7 mouse cellular contexts compared by ENCODE assay signal in the genomic region with DNA sequence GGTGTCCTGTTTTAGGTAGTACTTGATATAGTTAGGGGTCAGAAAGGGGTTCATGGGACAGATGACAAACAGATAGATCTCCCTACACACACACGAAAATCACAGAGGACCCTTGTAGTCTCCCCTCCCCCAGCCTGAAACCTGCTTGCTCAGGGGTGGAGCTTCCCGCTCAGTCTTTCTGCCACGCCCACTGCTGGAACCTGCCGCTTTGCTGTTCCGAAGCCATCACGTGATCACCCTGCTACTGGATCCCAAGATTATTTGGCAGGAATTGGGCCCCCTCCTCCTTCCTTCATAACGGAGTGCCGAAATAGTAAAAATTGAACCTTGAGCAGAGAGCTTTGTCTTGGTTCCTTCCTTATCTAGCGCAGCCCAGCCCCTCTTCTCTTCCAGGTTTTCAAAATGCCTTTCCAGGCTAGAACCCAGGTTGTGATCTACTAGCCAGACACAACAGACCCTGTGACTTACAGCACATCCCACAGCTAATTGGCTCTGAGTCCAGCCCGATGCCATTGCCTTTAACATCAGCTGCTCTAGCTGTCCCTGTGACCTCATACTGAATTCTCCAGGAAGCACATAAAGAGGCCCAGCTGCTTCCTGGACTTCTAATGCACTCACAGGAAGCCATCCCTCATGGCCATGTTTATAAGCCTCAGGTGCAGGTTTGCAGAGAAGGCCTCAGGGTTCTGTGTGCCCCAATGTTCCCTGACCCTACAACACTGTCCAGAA.
DNase-seq lines count a peak whose midpoint lies in the region; ATAC-seq and TF ChIP-seq lines count a peak whose summit lies in the region.
"Not testable (repeated sequence)": the region's sequence is repeated elsewhere in the genome, so short reads cannot be mapped to it uniquely, and the experiment has no call there.

No protein-coding gene starts in this region.

- TF ChIP-seq CTCF in heart, postnatal 0 days (IDR thresholded peaks at IDR 0.05; ENCODE audit: low read depth) = not testable (repeated sequence)

- WGBS in forebrain, embryonic 14.5 days = 6% methylated on average over 10 of the region's 10 CpGs
- 10% methylated on average over 10 of the region's 10 CpGs for WGBS in heart, postnatal 0 days
- WGBS in limb, embryonic 13.5 days = 9% methylated on average over 10 of the region's 10 CpGs

- peak overlapping the region; percentile 9; the same call in 1 of the 2 replicates for H3K4me2 ChIP-seq in forebrain, embryonic 14.5 days (ENCODE audit: low read length)
- H3K4me2 ChIP-seq in heart, postnatal 0 days (ENCODE audit: low read depth, low read length) = peak overlapping the region; percentile 30; the same call in 1 of the 2 replicates
- peak overlapping the region; percentile 50 for H3K4me2 ChIP-seq in limb, embryonic 13.5 days (replicated peaks)

- H3K4me1 ChIP-seq in forebrain, embryonic 14.5 days (ENCODE audit: control insufficient read depth, insufficient read depth, low read length) = peaks cover 13% of the 10 kb centered on the region
- H3K4me1 ChIP-seq in heart, postnatal 0 days (ENCODE audit: control insufficient read depth, insufficient read depth) = peaks cover 26% of the 10 kb centered on the region
- H3K4me1 ChIP-seq in limb, embryonic 13.5 days = peaks cover 37% of the 10 kb centered on the region

- H3K4me3 ChIP-seq in forebrain, embryonic 14.5 days (ENCODE audit: low read depth, low read length) = not testable (repeated sequence)
- 0 out of 2 replicates have a peak overlapping the region, but pooled peaks have one; percentile 2 for H3K4me3 ChIP-seq in heart, postnatal 0 days (ENCODE audit: low read depth, low read length)
- H3K4me3 ChIP-seq in limb, embryonic 13.5 days = 0 out of 2 replicates have a peak overlapping the region, but pooled peaks have one; percentile 7

- peak overlapping the region; percentile 46; the same call in 1 of the 2 replicates for H3K27ac ChIP-seq in forebrain, embryonic 14.5 days (ENCODE audit: low read depth, low read length)
- H3K27ac ChIP-seq in heart, postnatal 0 days (ENCODE audit: low read depth) = peak overlapping the region; percentile 57
- peak overlapping the region; percentile 55 for H3K27ac ChIP-seq in limb, embryonic 13.5 days

- H3K9me3 ChIP-seq in forebrain, embryonic 14.5 days (replicated peaks; ENCODE audit: control insufficient read depth, low read length); heart, postnatal 0 days (replicated peaks; ENCODE audit: control insufficient read depth, low read length); limb, embryonic 13.5 days: not testable (repeated sequence)

- not testable (repeated sequence) for H3K9ac ChIP-seq in forebrain, embryonic 14.5 days (ENCODE audit: low read length); heart, postnatal 0 days (replicated peaks; ENCODE audit: low read depth, low read length)
- H3K9ac ChIP-seq in limb, embryonic 13.5 days = 0 out of 2 replicates have a peak overlapping the region, but pooled peaks have one; percentile 9

- not testable (repeated sequence) for H3K36me3 ChIP-seq in forebrain, embryonic 14.5 days (ENCODE audit: control insufficient read depth, insufficient read depth, low read length); heart, postnatal 0 days (replicated peaks; ENCODE audit: control insufficient read depth, insufficient read depth, low read length); limb, embryonic 13.5 days

- not testable (repeated sequence) for H3K27me3 ChIP-seq in forebrain, embryonic 14.5 days (replicated peaks; ENCODE audit: control insufficient read depth, insufficient read depth, low read length); heart, postnatal 0 days (ENCODE audit: control insufficient read depth, insufficient read depth, low read length); limb, embryonic 13.5 days

- DNase-seq in adrenal gland, postnatal 25 days = peak; percentile 30
- DNase-seq in forebrain, embryonic 14.5 days (ENCODE audit: low spot score) = peak; percentile 45
- peak; percentile 67 for DNase-seq in heart, postnatal 0 days (ENCODE audit: low spot score)
- DNase-seq in kidney, adult 11 months = peak; percentile 68
- peak; percentile 76 for DNase-seq in lung, postnatal 36 days
- DNase-seq in retina, embryonic 14.5 days (ENCODE audit: low spot score) = peak; percentile 46

- peak; percentile 54; the same call in 1 of the 2 replicates for TF ChIP-seq EP300 in heart, postnatal 0 days (IDR thresholded peaks at IDR 0.05; ENCODE audit: low read depth)

- ATAC-seq in forebrain, embryonic 14.5 days = 0 out of 2 replicates have a peak, but pooled peaks have one; percentile 25
- ATAC-seq in heart, postnatal 0 days (ENCODE audit: insufficient read depth, low read depth) = peak; percentile 71
- peak; percentile 73 for ATAC-seq in limb, embryonic 13.5 days (ENCODE audit: low FRiP score, low read depth)
